Mouse (Mus musculus): ENCODE results near the gene Atp6v0a4. TPM values are rescaled to one million over a fixed set of nuclear protein-coding genes. Genes with fewer than 3 reads are reported as not detected.

The Atp6v0a4 gene
- polyA plus RNA-seq, 1 experiment from 2014 or later, result 1.3 TPM

- Histone ChIP-seq H3K4me2 (no peak overlapping the region), H3K4me1 (peaks cover 19% of the 10 kb centered on the region), H3K9ac (no peak overlapping the region), H3K36me3 (no peaks in the 10 kb centered on the region), H3K4me3 (no peak overlapping the region), H3K27ac (peak overlapping the region; percentile 51; the same call in 1 of the 2 replicates), H3K27me3 (no peaks in the 10 kb centered on the region), H3K9me3 (no peaks in the 10 kb centered on the region)
- 46% methylated on average over 5 of the region's 5 CpGs for WGBS
- no peak for ATAC-seq (ENCODE audit: insufficient number of reproducible peaks, insufficient read depth, low FRiP score, low TSS enrichment, low read depth)
Measured at GRCm38 (mm10) chr6:38032801-38033566, 91.4 kb downstream of the Atp6v0a4 start.

DNA sequence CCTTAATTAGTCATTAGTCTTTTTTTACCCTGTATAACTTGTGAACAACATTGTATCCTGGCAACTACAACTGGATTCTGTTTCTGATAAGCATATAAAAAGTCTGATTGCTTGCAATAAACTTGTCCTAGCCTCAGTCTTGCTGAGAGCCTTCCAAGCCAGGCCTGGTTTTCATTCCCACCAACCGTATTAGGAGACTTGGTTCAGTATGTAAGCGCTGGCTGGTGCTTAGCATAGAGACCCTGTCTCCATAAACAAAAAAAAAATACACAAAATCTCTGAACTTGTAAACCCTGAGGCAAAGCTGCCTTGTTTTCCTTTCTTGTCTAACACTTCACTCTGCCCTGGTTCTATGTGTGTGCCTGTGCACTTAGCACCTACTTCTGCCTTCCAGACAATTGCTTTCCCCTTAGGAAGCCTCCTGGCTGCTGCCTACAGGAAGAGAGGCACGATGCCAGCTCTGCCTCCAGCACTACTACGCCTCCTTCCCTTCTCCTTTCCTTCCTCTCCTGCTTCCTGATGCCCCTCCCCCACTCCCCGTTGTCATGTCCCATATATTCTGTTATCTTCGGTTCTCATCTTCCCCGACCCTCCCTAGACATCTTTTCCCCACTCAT lies 92.4 kb downstream of the Atp6v0a4 start:
- Histone ChIP-seq H3K27me3 (no peaks in the 10 kb centered on the region), H3K9me3 (no peaks in the 10 kb centered on the region), H3K4me3 (no peak overlapping the region), H3K9ac (no peak overlapping the region), H3K4me1 (peaks cover 22% of the 10 kb centered on the region), H3K27ac (peak overlapping the region; percentile 51; the same call in 1 of the 2 replicates), H3K36me3 (no peaks in the 10 kb centered on the region), H3K4me2 (no peak overlapping the region; the same call in 1 of the 2 replicates)
- 27% methylated on average over 7 of the region's 7 CpGs for WGBS
- ATAC-seq (ENCODE audit: insufficient number of reproducible peaks, insufficient read depth, low FRiP score, low TSS enrichment, low read depth), result no peak

DNA sequence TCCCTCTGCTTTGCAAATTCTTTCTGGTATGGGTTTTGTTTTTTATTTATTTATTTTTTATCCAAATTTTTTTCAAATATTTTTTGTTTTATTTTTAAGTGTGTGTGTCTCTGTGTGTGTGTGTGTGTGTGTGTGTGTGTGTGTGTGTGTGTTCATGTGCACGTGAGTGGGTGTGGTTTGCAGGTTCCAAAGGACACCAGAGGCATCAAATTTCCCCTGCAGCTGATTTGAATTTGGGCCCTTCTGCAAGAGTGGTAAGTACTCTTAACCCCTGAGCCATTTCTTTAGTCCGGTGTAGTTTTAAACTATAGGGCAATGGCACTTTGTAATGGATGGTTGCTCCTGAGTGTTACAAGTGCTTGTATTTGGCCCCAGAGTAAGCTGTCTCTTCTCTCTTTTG lies 96.2 kb downstream of the Atp6v0a4 start:
- no peak overlapping the region for H3K4me2 ChIP-seq
- no peaks in the 10 kb centered on the region for H3K9me3 ChIP-seq
- H3K27ac ChIP-seq, result no peak overlapping the region
- no peaks in the 10 kb centered on the region for H3K27me3 ChIP-seq
- ATAC-seq (ENCODE audit: insufficient number of reproducible peaks, insufficient read depth, low FRiP score, low TSS enrichment, low read depth), result no peak
- 12% methylated on average over 2 of the region's 2 CpGs for WGBS
- peaks cover 24% of the 10 kb centered on the region for H3K4me1 ChIP-seq
- no peaks in the 10 kb centered on the region for H3K36me3 ChIP-seq
- no peak overlapping the region for H3K9ac ChIP-seq
- H3K4me3 ChIP-seq, result no peak overlapping the region

DNA sequence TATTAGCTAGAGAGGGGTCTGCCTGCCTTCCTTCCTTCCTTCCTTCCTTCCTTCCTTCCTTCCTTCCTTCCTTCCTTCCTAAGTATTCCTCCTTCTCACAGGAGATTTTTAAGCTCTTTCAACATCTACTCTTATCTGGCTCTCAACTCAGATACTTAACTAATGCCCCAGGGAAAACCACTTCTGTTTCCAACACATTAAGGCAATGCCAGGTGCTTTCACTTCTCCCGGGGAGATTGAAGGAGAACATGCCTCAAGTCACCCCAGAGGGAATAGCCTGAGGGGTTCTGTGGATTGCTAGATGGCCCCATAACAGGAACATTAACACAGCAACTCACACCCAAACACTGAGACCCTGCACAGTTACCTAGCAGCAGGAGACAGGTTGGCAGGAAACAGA lies 96.6 kb downstream of the Atp6v0a4 start:
- Histone ChIP-seq H3K9me3 (no peaks in the 10 kb centered on the region), H3K4me3 (no peak overlapping the region), H3K27ac (no peak overlapping the region), H3K4me2 (no peak overlapping the region), H3K4me1 (peaks cover 25% of the 10 kb centered on the region), H3K27me3 (no peaks in the 10 kb centered on the region), H3K36me3 (no peaks in the 10 kb centered on the region), H3K9ac (no peak overlapping the region)
- no peak for ATAC-seq (ENCODE audit: insufficient number of reproducible peaks, insufficient read depth, low FRiP score, low TSS enrichment, low read depth)
- WGBS, result 19% methylated on average over 1 of the region's 1 CpGs

- H3K36me3 ChIP-seq, result no peaks in the 10 kb centered on the region
- 27% methylated on average over 7 of the region's 7 CpGs for WGBS
- no peaks in the 10 kb centered on the region for H3K27me3 ChIP-seq
- no peak for ATAC-seq (ENCODE audit: insufficient number of reproducible peaks, insufficient read depth, low FRiP score, low TSS enrichment, low read depth)
- H3K4me2 ChIP-seq, result no peak overlapping the region
- no peak overlapping the region for H3K4me3 ChIP-seq
- no peak overlapping the region for H3K27ac ChIP-seq
- H3K9ac ChIP-seq, result no peak overlapping the region
- no peaks in the 10 kb centered on the region for H3K9me3 ChIP-seq
- H3K4me1 ChIP-seq, result peaks cover 12% of the 10 kb centered on the region
Measured at GRCm38 (mm10) chr6:38023284-38023683, 101.1 kb downstream of the Atp6v0a4 start.

- no peak for ATAC-seq (ENCODE audit: insufficient number of reproducible peaks, insufficient read depth, low FRiP score, low TSS enrichment, low read depth)
- no peak overlapping the region for H3K9ac ChIP-seq
- no peaks in the 10 kb centered on the region for H3K36me3 ChIP-seq
- H3K4me3 ChIP-seq, result no peak overlapping the region
- peaks cover 9% of the 10 kb centered on the region for H3K4me1 ChIP-seq
- no peaks in the 10 kb centered on the region for H3K9me3 ChIP-seq
- WGBS, result 81% methylated on average over 7 of the region's 7 CpGs
- no peak overlapping the region for H3K27ac ChIP-seq
- no peak overlapping the region for H3K4me2 ChIP-seq
- no peaks in the 10 kb centered on the region for H3K27me3 ChIP-seq
Measured at GRCm38 (mm10) chr6:38021406-38021805, 103.0 kb downstream of the Atp6v0a4 start.

GRCm38 (mm10) chr6:38012829-38013228 lies 111.6 kb downstream of the Atp6v0a4 start:
- H3K9ac ChIP-seq, result no peak overlapping the region
- H3K36me3 ChIP-seq, result no peaks in the 10 kb centered on the region
- H3K9me3 ChIP-seq, result no peaks in the 10 kb centered on the region
- no peak overlapping the region for H3K4me2 ChIP-seq
- no peak overlapping the region for H3K4me3 ChIP-seq
- no peak overlapping the region for H3K27ac ChIP-seq
- no peaks in the 10 kb centered on the region for H3K27me3 ChIP-seq
- ATAC-seq (ENCODE audit: insufficient number of reproducible peaks, insufficient read depth, low FRiP score, low TSS enrichment, low read depth), result no peak
- 92% methylated on average over 2 of the region's 2 CpGs for WGBS
- H3K4me1 ChIP-seq, result no peaks in the 10 kb centered on the region

GRCm38 (mm10) chr6:38007459-38007858 lies 116.9 kb downstream of the Atp6v0a4 start:
- H3K27ac ChIP-seq, result no peak overlapping the region
- no peak overlapping the region for H3K4me3 ChIP-seq
- no peak overlapping the region for H3K4me2 ChIP-seq
- H3K36me3 ChIP-seq, result no peaks in the 10 kb centered on the region
- H3K9me3 ChIP-seq, result no peaks in the 10 kb centered on the region
- WGBS, result 9% methylated on average over 6 of the region's 6 CpGs
- H3K4me1 ChIP-seq, result no peaks in the 10 kb centered on the region
- H3K9ac ChIP-seq, result no peak overlapping the region
- H3K27me3 ChIP-seq, result no peaks in the 10 kb centered on the region
- ATAC-seq (ENCODE audit: insufficient number of reproducible peaks, insufficient read depth, low FRiP score, low TSS enrichment, low read depth), result no peak

Other genes with a start within 250 kb of the Atp6v0a4 start
- gene Svopl, start 77.6 kb downstream of the Atp6v0a4 start, polyA plus RNA-seq (2015; fragmentation: Nextera tagmentation; extraction: Ambion mirVana), result 4.1 and 6.6 TPM in 2 replicates
- 2.1 and 3.8 TPM in 2 replicates for gene Tmem213, start 15.3 kb downstream of the Atp6v0a4 start, polyA plus RNA-seq (2015; fragmentation: Nextera tagmentation; extraction: Ambion mirVana)
- 7.7 and 8.3 TPM in 2 replicates for gene D630045J12Rik, start 129.4 kb upstream of the Atp6v0a4 start, polyA plus RNA-seq (2015; fragmentation: Nextera tagmentation; extraction: Ambion mirVana)
- gene Zc3hav1l, start 174.7 kb upstream of the Atp6v0a4 start, polyA plus RNA-seq (2015; fragmentation: Nextera tagmentation; extraction: Ambion mirVana), result 13.7 and 15.6 TPM in 2 replicates
- 3.2 and 4.0 TPM in 2 replicates for gene Zc3hav1, start 230.0 kb upstream of the Atp6v0a4 start, polyA plus RNA-seq (2015; fragmentation: Nextera tagmentation; extraction: Ambion mirVana)

Data from embryonic facial prominence, embryonic 13.5 days (tissue).